Mouse (Mus musculus): ENCODE measurements around the gene Fbxo10.
A peak's percentile ranks its signal among the peaks of the same experiment; 100 is the strongest.
"Not testable (repeated sequence)": the region's sequence is repeated elsewhere in the genome, so short reads cannot be mapped to it uniquely, and the experiment has no call there.

The Fbxo10 gene

GRCm38 (mm10) chr4:45084021-45084894 lies at the start of gene Fbxo10:
Gene Fbxo10 (minus strand): TSS chr4:45084604.
- peak; percentile 91 for DNase-seq

- no peak for DNase-seq
Observed at GRCm38 (mm10) chr4:45131021-45131420, 46.6 kb upstream of the Fbxo10 start.

- DNase-seq = no peak
Observed at GRCm38 (mm10) chr4:45121311-45121710, 36.9 kb upstream of the Fbxo10 start.

GRCm38 (mm10) chr4:45108456-45109110 lies 24.2 kb upstream of the Fbxo10 start:
- no peak for DNase-seq

- DNase-seq = peak; percentile 96
Observed at GRCm38 (mm10) chr4:45107601-45108277, 23.3 kb upstream of the Fbxo10 start, which contains the start of gene Tomm5. Gene Tomm5 (minus strand): TSS chr4:45108114.

- DNase-seq = peak; percentile 40
Observed at GRCm38 (mm10) chr4:45107066-45107465, 22.7 kb upstream of the Fbxo10 start.

- DNase-seq = no peak
Observed at GRCm38 (mm10) chr4:45106409-45106808, 22.0 kb upstream of the Fbxo10 start.

GRCm38 (mm10) chr4:45097198-45097872 lies 12.9 kb upstream of the Fbxo10 start:
- peak; percentile 71 for DNase-seq

GRCm38 (mm10) chr4:45084895-45085290 lies 489 bp upstream of the Fbxo10 start:
- DNase-seq = no peak

GRCm38 (mm10) chr4:45083487-45083886 lies 917 bp downstream of the Fbxo10 start:
- DNase-seq = no peak

GRCm38 (mm10) chr4:45082951-45083350 lies 1.5 kb downstream of the Fbxo10 start:
- no peak for DNase-seq

GRCm38 (mm10) chr4:45081041-45081440 lies 3.4 kb downstream of the Fbxo10 start:
- DNase-seq = not testable (repeated sequence)

- DNase-seq = no peak
Observed at GRCm38 (mm10) chr4:45073544-45073943, 10.9 kb downstream of the Fbxo10 start.

GRCm38 (mm10) chr4:45072261-45072973 lies 12.0 kb downstream of the Fbxo10 start:
- peak; percentile 56 for DNase-seq

GRCm38 (mm10) chr4:45067742-45068141 lies 16.7 kb downstream of the Fbxo10 start:
- DNase-seq = no peak

GRCm38 (mm10) chr4:45066036-45066730 lies 18.2 kb downstream of the Fbxo10 start:
- no peak for DNase-seq

- DNase-seq = peak; percentile 77
Observed at GRCm38 (mm10) chr4:45064577-45064976, 19.8 kb downstream of the Fbxo10 start.

- not testable (repeated sequence) for DNase-seq
Observed at GRCm38 (mm10) chr4:45063836-45064235, 20.6 kb downstream of the Fbxo10 start.

- no peak for DNase-seq
Observed at GRCm38 (mm10) chr4:45055451-45055850, 29.0 kb downstream of the Fbxo10 start.

- no peak for DNase-seq
Observed at GRCm38 (mm10) chr4:45054862-45055261, 29.5 kb downstream of the Fbxo10 start.

GRCm38 (mm10) chr4:45047956-45048355 lies 36.4 kb downstream of the Fbxo10 start:
- no peak for DNase-seq
